Mouse (Mus musculus): Measurements from ENCODE around the gene Zfp2. TPM values are rescaled to one million over a fixed set of nuclear protein-coding genes. Genes with fewer than 3 reads are reported as not detected.
A peak's percentile ranks its signal among the peaks of the same experiment; 100 is the strongest.

Zfp2 gene
- total RNA-seq (2014; rRNA removed; ENCODE audit: low replicate concordance) (2.4 and 19.3 TPM in 2 replicates), polyA plus RNA-seq (2015; fragmentation: Nextera tagmentation; extraction: Ambion mirVana) (5.3 and 5.5 TPM in 2 replicates)

DNA sequence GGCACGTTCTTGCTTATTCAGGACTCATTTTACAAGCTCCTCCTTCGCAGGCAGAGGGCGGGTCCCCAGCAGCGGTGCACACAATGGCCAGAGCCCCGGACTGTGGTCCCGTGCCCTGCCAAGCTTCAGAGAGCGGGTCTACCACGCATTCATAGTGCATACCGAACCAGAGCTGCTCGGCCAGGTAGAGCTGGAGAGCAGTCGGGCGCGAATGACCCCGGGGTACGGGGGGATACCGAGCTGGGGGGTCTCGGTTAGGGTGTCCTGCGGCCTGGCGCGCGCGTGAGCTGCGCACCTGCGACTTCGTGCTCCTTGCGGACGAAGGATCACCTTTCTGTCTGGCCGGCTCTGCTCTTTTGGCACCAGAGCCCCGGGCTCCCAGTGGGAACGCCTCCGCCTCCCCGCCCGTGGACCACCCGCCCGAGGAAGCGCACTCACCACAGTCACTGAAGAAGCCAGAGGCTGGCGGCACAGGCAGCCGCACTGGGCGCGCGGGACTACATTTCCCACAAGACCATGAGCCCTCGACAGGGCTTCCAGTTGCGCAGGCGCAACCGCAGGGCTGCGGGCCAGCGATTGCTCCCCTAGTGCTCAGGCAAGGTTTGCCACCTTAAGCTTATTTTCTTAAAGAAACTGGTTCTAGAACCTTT, at the start of gene Zfp2:
TSS of gene Zfp2 (minus strand) at position 495 of the 650 bp plus-strand sequence.
- peak within 1 kb of the TSS; percentile 59; the same call in 1 of the 2 replicates for H3K27ac ChIP-seq (ENCODE audit: low read depth)
- under 1% methylated on average over 47 of the region's 47 CpGs for WGBS

DNA sequence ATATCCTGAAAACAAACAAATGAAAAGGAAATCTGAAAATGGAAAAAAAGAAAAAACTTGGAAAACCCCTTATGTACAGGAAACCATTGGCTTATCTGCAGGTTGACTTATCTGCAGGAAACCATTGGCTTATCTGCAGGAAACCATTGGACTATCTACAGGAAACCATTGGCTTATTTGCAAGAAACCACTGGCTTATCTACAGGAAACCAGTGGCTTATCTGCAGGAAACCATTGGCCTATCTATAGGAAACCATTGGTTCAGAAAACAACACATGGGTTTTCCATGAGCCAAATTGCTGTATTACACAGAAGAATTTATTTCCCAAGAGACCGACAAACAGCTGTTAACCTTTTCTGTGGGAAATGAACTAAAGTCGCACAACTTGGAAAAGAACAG, 48.9 kb upstream of the Zfp2 start:
- H3K4me2 ChIP-seq (ENCODE audit: low read depth, low read length): no peak overlapping the region
- peaks cover 2% of the 10 kb centered on the region; the same call in 1 of the 2 replicates for H3K27me3 ChIP-seq (ENCODE audit: control insufficient read depth, insufficient read depth, low read length)
- no peak overlapping the region for H3K9ac ChIP-seq (replicated peaks; ENCODE audit: low read depth, low read length)
- H3K9me3 ChIP-seq (replicated peaks; ENCODE audit: control insufficient read depth, low read length): no peaks in the 10 kb centered on the region
- H3K36me3 ChIP-seq (replicated peaks; ENCODE audit: control insufficient read depth, insufficient read depth, low read length): no peaks in the 10 kb centered on the region
- 59% methylated on average over 2 of the region's 2 CpGs for WGBS
- no peak overlapping the region for H3K27ac ChIP-seq (ENCODE audit: low read depth)
- no peak overlapping the region for H3K4me3 ChIP-seq (ENCODE audit: low read depth, low read length)
- peak; percentile 9 for DNase-seq (ENCODE audit: low spot score)
- ATAC-seq (ENCODE audit: insufficient read depth, low read depth): peak; percentile 44
- TF ChIP-seq CTCF (IDR thresholded peaks at IDR 0.05; ENCODE audit: low read depth) (no peak), EP300 (IDR thresholded peaks at IDR 0.05; ENCODE audit: low read depth) (peak; percentile 95)
- no peaks in the 10 kb centered on the region for H3K4me1 ChIP-seq (ENCODE audit: control insufficient read depth, insufficient read depth)

More for the DNA sequence above, at the start of gene Zfp2:
- ATAC-seq (ENCODE audit: insufficient read depth, low read depth): peak; percentile 99
- peak within 1 kb of the TSS; percentile 96 for H3K4me3 ChIP-seq (ENCODE audit: low read depth, low read length)
- peak within 1 kb of the TSS; percentile 96 for H3K4me2 ChIP-seq (ENCODE audit: low read depth, low read length)
- DNase-seq (ENCODE audit: low spot score): peak; percentile 88
- peaks cover 5% of the 10 kb centered on the region; the same call in 1 of the 2 replicates for H3K4me1 ChIP-seq (ENCODE audit: control insufficient read depth, insufficient read depth)
- peak within 1 kb of the TSS; percentile 76 for H3K9ac ChIP-seq (replicated peaks; ENCODE audit: low read depth, low read length)
- H3K9me3 ChIP-seq (replicated peaks; ENCODE audit: control insufficient read depth, low read length): no peaks in the 10 kb centered on the region
- no peak for TF ChIP-seq EP300 (IDR thresholded peaks at IDR 0.05; ENCODE audit: low read depth)
- TF ChIP-seq CTCF (IDR thresholded peaks at IDR 0.05; ENCODE audit: low read depth): peak; percentile 61
- peaks cover 12% of the 10 kb centered on the region for H3K36me3 ChIP-seq (replicated peaks; ENCODE audit: control insufficient read depth, insufficient read depth, low read length)
- no peaks in the 10 kb centered on the region for H3K27me3 ChIP-seq (ENCODE audit: control insufficient read depth, insufficient read depth, low read length)

DNA sequence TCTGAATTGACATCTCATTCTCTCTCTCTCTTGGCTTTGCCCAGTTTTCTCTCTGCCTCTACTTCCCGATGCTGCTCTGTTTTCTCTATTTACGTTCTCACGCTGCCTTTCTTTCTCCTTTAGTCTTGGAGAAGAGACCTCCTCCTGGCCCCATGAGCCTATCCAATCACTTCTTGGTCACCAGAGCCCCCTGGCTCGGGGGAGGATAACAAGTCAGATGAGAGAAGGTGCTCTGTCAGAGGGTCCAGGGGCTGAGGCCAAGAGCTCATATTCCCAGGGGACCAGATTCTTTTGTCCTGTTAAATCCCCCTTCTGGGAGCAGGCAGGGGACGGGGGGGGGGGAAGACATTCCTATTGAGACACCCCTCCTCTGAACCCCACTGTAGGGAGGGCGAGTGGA, 37.7 kb upstream of the Zfp2 start, which contains the start of gene Prop1:
TSS of gene Prop1 (minus strand) at position 101 of the 400 bp plus-strand sequence.
- ATAC-seq (ENCODE audit: insufficient read depth, low read depth): no peak
- TF ChIP-seq EP300 (IDR thresholded peaks at IDR 0.05; ENCODE audit: low read depth): no peak
- TF ChIP-seq CTCF (IDR thresholded peaks at IDR 0.05; ENCODE audit: low read depth): no peak
- H3K36me3 ChIP-seq (replicated peaks; ENCODE audit: control insufficient read depth, insufficient read depth, low read length): no peaks in the 10 kb centered on the region
- whole genome bisulfite sequencing: 57% methylated on average over 6 of the region's 6 CpGs
- no peak for DNase-seq (ENCODE audit: low spot score)
- H3K27ac ChIP-seq (ENCODE audit: low read depth): no peak within 1 kb of the TSS
- peaks cover 22% of the 10 kb centered on the region for H3K27me3 ChIP-seq (ENCODE audit: control insufficient read depth, insufficient read depth, low read length)
- H3K9ac ChIP-seq (replicated peaks; ENCODE audit: low read depth, low read length): no peak within 1 kb of the TSS
- H3K4me2 ChIP-seq (ENCODE audit: low read depth, low read length): no peak within 1 kb of the TSS
- H3K4me1 ChIP-seq (ENCODE audit: control insufficient read depth, insufficient read depth): no peaks in the 10 kb centered on the region
- no peak within 1 kb of the TSS for H3K4me3 ChIP-seq (ENCODE audit: low read depth, low read length)
- no peaks in the 10 kb centered on the region for H3K9me3 ChIP-seq (replicated peaks; ENCODE audit: control insufficient read depth, low read length)

DNA sequence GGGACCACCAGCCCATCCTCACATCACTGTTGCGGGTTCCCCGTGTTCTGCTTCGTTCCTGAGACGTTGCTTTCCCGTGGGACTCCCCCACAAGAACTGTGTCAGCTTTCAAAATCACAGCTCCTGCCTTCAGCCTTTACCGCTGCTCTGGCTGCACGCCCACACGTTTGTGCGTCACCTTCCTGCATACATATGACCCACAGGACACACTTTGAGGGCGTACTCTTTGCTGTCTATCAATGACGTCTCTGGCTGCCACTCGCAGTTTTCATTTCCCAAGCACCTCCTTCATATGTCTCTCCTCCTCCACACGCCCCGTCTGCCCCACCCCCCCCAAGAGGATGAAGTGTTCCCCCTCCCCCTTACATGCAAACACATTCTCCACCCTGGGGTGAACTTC, 36.3 kb upstream of the Zfp2 start:
- no peak for ATAC-seq (ENCODE audit: insufficient read depth, low read depth)
- peak; percentile 9 for DNase-seq (ENCODE audit: low spot score)
- H3K27ac ChIP-seq (ENCODE audit: low read depth): no peak overlapping the region
- no peaks in the 10 kb centered on the region for H3K4me1 ChIP-seq (ENCODE audit: control insufficient read depth, insufficient read depth)
- WGBS: 50% methylated on average over 14 of the region's 14 CpGs
- H3K9me3 ChIP-seq (replicated peaks; ENCODE audit: control insufficient read depth, low read length): no peaks in the 10 kb centered on the region
- no peak for TF ChIP-seq EP300 (IDR thresholded peaks at IDR 0.05; ENCODE audit: low read depth)
- TF ChIP-seq CTCF (IDR thresholded peaks at IDR 0.05; ENCODE audit: low read depth): no peak
- no peaks in the 10 kb centered on the region for H3K36me3 ChIP-seq (replicated peaks; ENCODE audit: control insufficient read depth, insufficient read depth, low read length)
- peaks cover 22% of the 10 kb centered on the region for H3K27me3 ChIP-seq (ENCODE audit: control insufficient read depth, insufficient read depth, low read length)
- no peak overlapping the region for H3K4me2 ChIP-seq (ENCODE audit: low read depth, low read length)
- no peak overlapping the region for H3K9ac ChIP-seq (replicated peaks; ENCODE audit: low read depth, low read length)
- H3K4me3 ChIP-seq (ENCODE audit: low read depth, low read length): no peak overlapping the region

DNA sequence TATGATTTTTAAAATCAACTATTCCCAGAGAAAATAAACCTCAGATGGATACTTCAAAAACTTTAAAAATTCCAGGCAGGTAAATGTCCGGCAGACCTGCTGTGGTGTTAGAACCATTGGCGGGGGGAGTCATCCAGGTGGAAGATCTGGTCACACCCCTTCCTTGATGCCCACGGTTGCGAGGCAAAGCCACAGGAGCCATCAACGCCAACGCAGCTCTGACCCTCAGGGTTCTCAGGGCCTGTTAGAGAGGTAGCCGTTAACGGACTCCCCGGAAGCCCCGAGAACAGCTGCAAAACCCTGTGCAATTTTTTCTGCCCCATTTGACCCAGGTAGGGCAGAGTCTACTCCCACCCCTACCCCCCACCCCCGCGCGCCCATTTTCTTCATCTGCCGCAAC, 27.5 kb upstream of the Zfp2 start, which contains the start of gene 4933414I15Rik:
TSS of gene 4933414I15Rik (minus strand) at position 260 of the 400 bp plus-strand sequence.
- WGBS: 73% methylated on average over 14 of the region's 14 CpGs
- ATAC-seq (ENCODE audit: insufficient read depth, low read depth) (no peak), DNase-seq (ENCODE audit: low spot score) (no peak)
- H3K4me1 ChIP-seq (ENCODE audit: control insufficient read depth, insufficient read depth): no peaks in the 10 kb centered on the region
- H3K9me3 ChIP-seq (replicated peaks; ENCODE audit: control insufficient read depth, low read length): no peaks in the 10 kb centered on the region
- no peaks in the 10 kb centered on the region for H3K36me3 ChIP-seq (replicated peaks; ENCODE audit: control insufficient read depth, insufficient read depth, low read length)
- H3K4me3 ChIP-seq (ENCODE audit: low read depth, low read length): no peak within 1 kb of the TSS
- H3K9ac ChIP-seq (replicated peaks; ENCODE audit: low read depth, low read length): no peak within 1 kb of the TSS
- no peak within 1 kb of the TSS for H3K4me2 ChIP-seq (ENCODE audit: low read depth, low read length)
- peaks cover 25% of the 10 kb centered on the region for H3K27me3 ChIP-seq (ENCODE audit: control insufficient read depth, insufficient read depth, low read length)
- H3K27ac ChIP-seq (ENCODE audit: low read depth): no peak within 1 kb of the TSS
- TF ChIP-seq EP300 (IDR thresholded peaks at IDR 0.05; ENCODE audit: low read depth) (no peak), CTCF (IDR thresholded peaks at IDR 0.05; ENCODE audit: low read depth) (no peak)

Measured in heart, postnatal 0 days (tissue).